Mouse (Mus musculus): ENCODE measurements at regions not wholly inside any gene's neighbourhood (a gene's known extent, or its start where the extent isn't known, plus 50 kb on each side); places are given as distances from the start of the nearest gene placed in this dataset.

GRCm38 (mm10) chr11:64369516-64369915 lies 65.6 kb upstream of the Hs3st3a1 start:
- peak; percentile 44 for DNase-seq (ENCODE audit: low read depth, low spot score)

- DNase-seq (ENCODE audit: low read depth, low spot score) = no peak
These were observed 99.7 kb upstream of the Hs3st3a1 start for GRCm38 (mm10) chr11:64335456-64335855.

DNA sequence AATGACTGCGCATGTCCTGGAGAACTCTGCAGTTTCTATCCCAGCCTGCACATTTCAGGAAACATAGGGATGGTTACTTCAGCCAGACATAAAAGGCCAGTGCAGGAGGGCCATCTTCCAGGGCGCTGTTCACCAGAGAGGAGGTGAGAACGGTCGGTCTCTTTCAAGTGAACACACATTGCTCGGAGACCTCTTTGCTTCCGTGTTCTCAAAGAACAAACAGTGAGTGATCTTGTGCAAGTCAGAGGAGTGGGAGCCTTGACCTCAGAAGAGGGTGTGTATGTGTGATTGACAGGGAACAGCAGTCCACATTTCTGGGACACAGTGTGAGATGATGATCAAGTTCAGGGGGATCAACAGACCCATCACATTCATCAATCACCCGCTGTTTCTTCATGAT lies 102.7 kb upstream of the Hs3st3a1 start:
- DNase-seq (ENCODE audit: low read depth, low spot score) = no peak

DNA sequence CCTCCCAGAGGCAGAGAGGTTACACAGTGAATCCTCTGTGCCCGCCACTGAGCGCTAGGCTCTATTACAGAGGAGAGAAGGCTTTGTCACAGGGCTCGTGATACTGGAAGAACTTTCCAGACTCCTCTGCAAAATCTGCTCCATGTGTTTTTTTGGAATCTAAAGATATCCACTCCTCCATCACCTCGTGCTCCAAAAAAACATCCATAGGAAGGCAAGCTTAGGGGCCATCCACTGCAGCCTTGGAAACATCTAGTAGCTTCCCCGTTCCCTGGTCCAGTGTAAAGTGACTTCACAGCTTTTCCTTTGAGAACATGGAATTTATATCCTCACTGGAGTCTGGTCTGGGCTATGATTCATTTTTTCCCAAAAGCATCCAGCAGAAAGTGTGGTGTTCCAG lies 103.3 kb upstream of the Hs3st3a1 start:
- peak; percentile 82 for DNase-seq (ENCODE audit: low read depth, low spot score)

- DNase-seq (ENCODE audit: low read depth, low spot score) = no peak
These were observed 106.0 kb upstream of the Hs3st3a1 start for GRCm38 (mm10) chr11:64329129-64329528.

DNA sequence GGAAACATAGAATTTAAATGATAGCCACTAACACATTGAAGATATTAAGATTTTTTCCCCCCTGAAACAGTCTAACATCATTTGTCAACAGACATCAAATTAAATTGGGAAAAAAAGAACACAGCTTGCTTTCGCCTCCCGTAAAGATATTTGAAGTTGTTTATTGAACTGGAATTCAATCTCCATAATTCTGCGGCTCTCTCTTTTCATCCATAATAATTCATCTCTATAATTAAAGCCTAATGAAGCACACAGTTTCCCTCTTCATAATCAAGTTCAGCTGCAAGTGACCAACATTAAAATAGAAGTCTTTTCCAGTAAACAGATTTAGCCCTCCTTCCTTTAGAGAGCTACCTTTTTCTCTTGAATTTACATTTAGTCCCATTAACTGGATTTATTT lies 107.4 kb upstream of the Hs3st3a1 start:
- DNase-seq (ENCODE audit: low read depth, low spot score) = no peak

GRCm38 (mm10) chr11:64326646-64327045 lies 108.5 kb upstream of the Hs3st3a1 start:
- DNase-seq (ENCODE audit: low read depth, low spot score) = no peak

- no peak for DNase-seq (ENCODE audit: low read depth, low spot score)
These were observed 113.2 kb upstream of the Hs3st3a1 start for GRCm38 (mm10) chr11:64321900-64322425.

GRCm38 (mm10) chr11:64317458-64317857 lies 117.7 kb upstream of the Hs3st3a1 start:
- DNase-seq (ENCODE audit: low read depth, low spot score) = no peak

DNA sequence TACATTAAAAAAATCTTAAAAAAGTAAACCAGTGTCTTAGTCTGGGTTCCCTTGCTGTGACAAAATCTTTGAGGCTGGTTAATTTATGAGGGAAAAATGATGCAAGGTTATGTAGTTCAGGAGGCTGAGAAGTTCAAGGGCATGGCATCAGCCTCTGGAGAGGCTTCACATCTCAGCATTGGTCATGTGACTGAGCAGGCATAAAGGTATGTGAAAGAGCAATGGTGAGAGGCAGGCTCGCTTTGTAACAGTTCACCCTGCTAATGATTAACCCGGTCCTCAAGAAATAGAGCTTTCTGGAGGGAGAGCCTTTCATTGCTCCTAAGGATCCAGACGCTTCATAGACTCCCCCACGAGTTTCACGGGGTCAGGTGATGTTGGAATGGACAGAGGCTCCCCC lies 120.1 kb upstream of the Hs3st3a1 start:
- no peak for DNase-seq (ENCODE audit: low read depth, low spot score)

- peak; percentile 27 for DNase-seq (ENCODE audit: low read depth, low spot score)
These were observed 121.9 kb upstream of the Hs3st3a1 start for GRCm38 (mm10) chr11:64313241-64313640.

- DNase-seq (ENCODE audit: low read depth, low spot score) = no peak
These were observed 125.3 kb upstream of the Hs3st3a1 start for GRCm38 (mm10) chr11:64309881-64310280.

- no peak for DNase-seq (ENCODE audit: low read depth, low spot score)
These were observed 137.3 kb upstream of the Hs3st3a1 start for GRCm38 (mm10) chr11:64297825-64298224.

DNA sequence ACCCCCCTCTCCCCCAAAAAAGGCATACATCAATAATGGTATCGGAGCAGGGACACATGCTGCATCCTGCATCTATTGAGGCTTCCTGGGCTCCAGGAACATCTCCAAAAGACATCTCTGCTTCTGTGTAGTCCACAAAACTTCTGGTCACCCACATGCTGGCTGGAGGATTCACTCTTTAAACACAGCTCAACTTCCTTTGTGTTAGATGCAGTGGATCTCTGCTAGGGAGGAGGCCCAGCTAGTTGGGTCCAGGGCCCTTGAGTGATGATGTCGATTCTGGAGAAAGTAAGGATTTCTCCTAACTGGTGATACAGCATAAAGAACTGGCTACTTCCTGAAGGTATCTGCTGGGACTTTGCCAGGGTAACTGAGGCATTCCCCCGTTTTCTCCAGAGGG lies 146.9 kb upstream of the Hs3st3a1 start:
- no peak for DNase-seq (ENCODE audit: low read depth, low spot score)

DNA sequence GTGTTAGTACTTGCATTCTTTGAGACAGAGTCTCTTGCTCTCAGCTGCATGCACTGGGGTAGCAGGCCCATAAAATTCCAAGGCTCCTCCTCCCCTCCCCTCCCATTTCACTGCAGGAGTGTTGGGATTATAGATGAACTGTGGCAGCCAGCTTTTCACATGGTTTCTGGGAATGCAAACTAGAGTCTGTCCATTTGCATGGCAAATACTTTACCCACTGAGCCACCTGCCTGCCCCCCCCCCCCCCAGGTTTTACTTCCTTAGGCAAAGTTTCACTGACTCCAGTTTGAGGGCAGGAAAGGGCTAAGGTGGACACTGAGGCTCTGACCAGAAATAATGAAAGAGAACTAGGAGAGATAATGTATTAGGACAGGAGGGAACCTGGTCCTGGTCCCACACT lies 147.6 kb upstream of the Hs3st3a1 start:
- DNase-seq (ENCODE audit: low read depth, low spot score) = no peak

- DNase-seq (ENCODE audit: low read depth, low spot score) = no peak
These were observed 153.4 kb upstream of the Hs3st3a1 start for GRCm38 (mm10) chr11:64281781-64282180.

DNA sequence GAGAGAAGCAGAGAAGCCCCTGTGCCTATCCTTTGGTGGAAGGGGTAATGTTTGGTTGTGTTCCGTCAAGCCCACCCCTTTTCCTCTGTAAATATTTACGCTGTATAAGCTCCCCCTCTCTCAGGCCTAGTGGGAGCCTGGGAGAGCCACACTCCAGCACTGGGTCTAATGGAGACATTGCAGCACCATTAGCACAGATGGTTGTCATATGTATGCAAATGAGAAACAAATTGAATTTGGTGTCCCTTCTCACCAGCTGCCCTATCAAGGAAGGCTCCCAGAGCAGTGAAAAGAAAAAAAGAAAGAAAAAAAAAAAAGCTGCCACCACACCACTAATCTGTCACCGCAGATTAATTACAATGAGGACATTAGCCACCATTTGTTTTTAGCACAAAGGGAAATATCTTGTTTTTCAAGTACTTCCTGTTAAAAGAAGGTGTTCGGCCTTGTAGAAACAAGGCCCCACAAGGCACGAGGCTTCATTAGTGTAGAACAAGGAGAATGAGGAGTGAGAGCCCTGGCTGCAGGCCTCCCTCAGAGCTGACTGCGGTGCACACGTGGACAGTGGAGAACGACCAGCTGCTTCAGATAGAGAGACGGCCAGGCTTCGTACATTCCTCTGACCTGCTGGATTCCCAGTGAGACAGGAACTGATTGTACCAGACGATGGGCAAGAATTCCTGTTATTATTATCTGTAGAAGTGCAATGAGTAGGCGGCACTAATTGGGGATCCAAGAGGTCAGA lies 156.7 kb upstream of the Hs3st3a1 start:
- DNase-seq (ENCODE audit: low read depth, low spot score) = no peak

DNA sequence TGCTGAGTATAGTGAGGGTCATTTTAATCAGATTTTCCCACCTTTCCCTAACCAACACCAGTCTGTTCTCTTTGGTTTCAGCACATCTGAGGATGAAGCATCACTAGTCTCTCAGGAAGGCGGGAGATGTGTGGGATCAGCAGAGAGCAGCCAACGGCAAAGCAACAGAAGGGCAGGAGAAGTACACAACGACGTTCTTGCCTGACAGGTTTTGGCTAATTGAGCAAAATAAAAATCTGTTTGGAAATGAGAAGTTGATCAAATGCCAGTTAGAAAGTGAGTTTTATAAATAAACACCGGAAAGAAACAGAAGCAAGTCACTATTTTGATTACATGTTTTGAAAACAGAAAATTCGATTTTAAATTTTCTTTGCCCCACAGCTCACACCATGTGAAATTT lies 161.4 kb upstream of the Hs3st3a1 start:
- DNase-seq (ENCODE audit: low read depth, low spot score) = no peak

DNA sequence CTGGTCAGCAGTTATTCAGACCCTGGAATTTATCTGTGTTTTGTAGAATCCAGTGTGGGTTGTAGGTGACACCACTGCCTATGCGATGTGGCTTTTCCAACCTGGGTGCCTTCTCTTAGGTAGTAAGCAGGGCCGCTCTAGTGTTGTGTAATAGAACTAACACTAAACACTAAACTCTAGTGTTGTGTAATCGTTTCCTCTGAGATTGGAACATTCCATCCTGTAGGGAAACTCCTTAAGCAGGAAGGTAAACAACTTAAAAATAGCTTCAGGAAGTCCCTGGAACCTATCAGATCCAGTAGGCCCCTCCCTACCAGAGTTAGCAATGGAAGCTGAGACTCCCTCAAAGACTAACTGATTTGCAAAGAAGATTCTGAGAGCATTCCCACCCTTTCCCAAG lies 161.9 kb upstream of the Hs3st3a1 start:
- DNase-seq (ENCODE audit: low read depth, low spot score) = no peak

GRCm38 (mm10) chr11:64268121-64268520 lies 167.0 kb upstream of the Hs3st3a1 start:
- no peak for DNase-seq (ENCODE audit: low read depth, low spot score)

GRCm38 (mm10) chr11:64267547-64267946 lies 167.6 kb upstream of the Hs3st3a1 start:
- DNase-seq (ENCODE audit: low read depth, low spot score) = no peak

DNA sequence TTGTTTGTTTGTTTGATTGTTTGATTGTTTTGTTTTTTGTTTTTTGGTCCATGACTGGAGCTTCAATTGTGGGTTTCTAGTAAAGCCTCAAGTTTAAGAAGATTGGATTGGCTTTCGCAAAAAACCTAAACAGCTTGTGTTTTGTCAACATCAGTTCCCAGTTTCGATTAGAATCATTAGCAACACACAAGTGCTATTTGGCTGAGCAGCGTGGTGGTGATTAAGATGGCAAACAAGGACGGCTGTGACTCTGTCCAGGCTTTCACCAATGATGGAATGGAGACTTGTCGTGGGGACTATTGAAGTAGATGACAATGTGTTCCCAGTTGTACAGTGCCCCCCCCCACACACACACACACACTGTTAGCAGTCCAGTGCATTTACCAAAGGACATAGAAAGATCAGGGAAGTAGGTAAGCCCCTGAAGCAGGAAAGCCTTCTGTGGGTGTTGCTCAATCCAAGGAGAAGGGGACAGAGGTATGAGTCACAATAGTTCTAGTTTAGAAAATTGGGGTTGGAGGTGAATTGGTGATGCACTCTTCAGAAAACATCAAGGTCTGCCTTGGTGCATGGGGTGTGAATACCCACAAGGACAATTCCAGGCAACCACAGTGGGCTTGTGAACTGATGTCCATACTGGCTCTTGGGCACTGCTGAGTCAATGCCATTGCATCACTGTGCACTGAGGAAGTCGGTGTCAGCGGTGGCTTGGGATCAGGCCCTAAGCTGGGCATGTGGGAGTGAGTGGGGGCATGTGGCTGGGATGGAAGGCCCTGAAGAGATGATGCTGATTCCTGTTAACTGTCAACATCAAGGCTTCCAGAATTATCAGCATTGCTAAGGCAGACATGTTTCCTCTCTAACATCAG lies 174.5 kb upstream of the Cox10 start:
- no peak for DNase-seq (ENCODE audit: low read depth, low spot score)

DNA sequence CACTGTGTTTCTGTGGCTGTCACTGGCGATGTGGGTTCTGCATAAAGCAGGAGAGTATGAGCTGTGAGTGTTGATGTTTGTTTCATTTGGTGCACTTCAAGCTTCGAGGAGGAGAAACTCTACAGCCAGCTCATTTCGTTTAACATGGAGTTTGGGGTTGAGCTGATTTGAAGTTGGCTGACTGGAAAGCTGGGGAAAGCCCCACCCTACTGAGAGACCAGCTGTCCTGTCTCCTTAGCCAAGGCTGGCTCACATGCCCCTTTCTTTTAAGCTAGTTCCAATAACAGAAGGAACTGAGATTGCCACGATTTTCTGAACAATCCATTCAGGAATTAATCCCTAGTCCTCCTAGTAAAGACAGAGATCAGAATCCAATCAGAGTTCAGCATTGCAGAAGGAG lies 157.6 kb upstream of the Cox10 start:
- DNase-seq (ENCODE audit: low read depth, low spot score) = no peak

Data from telencephalon, adult 2 months (tissue).